Mouse (Mus musculus): ENCODE data around the gene C2cd2l. TPM values are rescaled to one million over a fixed set of nuclear protein-coding genes. Genes with fewer than 3 reads are reported as not detected.

C2cd2l gene
- polyA plus RNA-seq, 1 experiment = 18.8 TPM

DNA sequence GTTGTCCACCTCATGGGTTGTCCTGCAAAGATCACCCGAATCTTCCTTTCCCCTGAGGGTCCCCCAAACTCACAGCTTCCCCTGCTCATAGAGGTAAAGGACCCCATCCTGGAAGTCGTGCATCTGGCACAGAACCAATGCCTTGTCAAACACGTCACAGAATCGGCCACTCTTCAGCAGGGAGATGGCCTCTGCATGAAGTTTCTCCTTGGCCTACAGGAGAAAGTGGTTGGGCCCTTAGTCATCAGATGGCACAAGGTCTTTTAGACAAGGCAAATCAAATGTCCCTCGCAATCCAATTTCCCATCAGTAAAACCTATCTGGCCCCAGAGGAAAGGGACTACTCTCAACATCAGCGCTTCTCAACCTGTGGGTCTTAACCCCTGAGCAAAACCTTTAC is 33.1 kb upstream of the C2cd2l start:
- no peaks in the 10 kb centered on the region for H3K79me2 ChIP-seq (ENCODE audit: control insufficient read depth, insufficient read depth)
- no peak overlapping the region for H3ac ChIP-seq (ENCODE audit: control insufficient read depth, insufficient read length, low read depth)
- no peaks in the 10 kb centered on the region for H3K79me3 ChIP-seq (ENCODE audit: low read depth)
- H3K4me3 ChIP-seq (ENCODE audit: insufficient read depth, poor library complexity, severe bottlenecking) = no peak overlapping the region
- TF ChIP-seq MAX (IDR thresholded peaks at IDR 0.05) (no peak), CTCF (IDR thresholded peaks at IDR 0.05; ENCODE audit: control insufficient read depth, insufficient read depth, insufficient read length) (no peak), USF1 (IDR thresholded peaks at IDR 0.05; ENCODE audit: low read depth) (no peak), MYOG (IDR thresholded peaks at IDR 0.05; ENCODE audit: control insufficient read depth, extremely low read depth, insufficient read length) (no peak), CEBPB (IDR thresholded peaks at IDR 0.05; ENCODE audit: low read depth) (no peak), MYOD1 (IDR thresholded peaks at IDR 0.05; ENCODE audit: control insufficient read depth, insufficient read length, low read depth) (no peak), FOSL1 (IDR thresholded peaks at IDR 0.05; ENCODE audit: insufficient read depth, low read length, poor library complexity, severe bottlenecking) (no peak)
- peaks cover 58% of the 10 kb centered on the region for H3K36me3 ChIP-seq (ENCODE audit: control insufficient read depth, insufficient read depth)
- no peaks in the 10 kb centered on the region for H3K27me3 ChIP-seq (ENCODE audit: control insufficient read depth, insufficient read depth, insufficient read length)

DNA sequence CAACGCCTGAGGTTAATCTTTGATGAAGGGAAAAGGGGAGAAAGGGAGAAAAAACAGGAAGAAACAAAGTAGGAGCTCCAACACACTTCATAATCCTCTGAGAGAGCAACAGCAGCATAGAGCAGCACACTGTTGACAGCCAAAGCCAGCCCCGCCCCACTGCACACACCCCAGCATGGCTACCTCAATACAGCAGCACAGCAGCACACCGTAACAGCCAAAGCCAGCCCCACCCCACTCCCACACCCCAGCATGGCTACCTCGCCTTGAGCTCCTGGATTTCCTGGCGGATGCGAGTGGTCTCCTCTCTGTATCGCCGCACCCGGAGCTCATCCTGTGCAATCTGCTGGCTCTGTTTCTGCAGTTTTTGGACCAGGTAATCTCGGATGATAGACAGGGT is 32.3 kb upstream of the C2cd2l start:
- Histone ChIP-seq H3K4me3 (ENCODE audit: insufficient read depth, poor library complexity, severe bottlenecking) (no peak overlapping the region), H3K79me3 (ENCODE audit: low read depth) (no peaks in the 10 kb centered on the region), H3K27me3 (ENCODE audit: control insufficient read depth, insufficient read depth, insufficient read length) (no peaks in the 10 kb centered on the region), H3ac (ENCODE audit: control insufficient read depth, insufficient read length, low read depth) (no peak overlapping the region), H3K79me2 (ENCODE audit: control insufficient read depth, insufficient read depth) (no peaks in the 10 kb centered on the region), H3K36me3 (ENCODE audit: control insufficient read depth, insufficient read depth) (peaks cover 62% of the 10 kb centered on the region)
- TF ChIP-seq CEBPB (IDR thresholded peaks at IDR 0.05; ENCODE audit: low read depth) = no peak
- no peak for TF ChIP-seq CTCF (IDR thresholded peaks at IDR 0.05; ENCODE audit: control insufficient read depth, insufficient read depth, insufficient read length)
- no peak for TF ChIP-seq MYOD1 (IDR thresholded peaks at IDR 0.05; ENCODE audit: control insufficient read depth, insufficient read length, low read depth)
- no peak for TF ChIP-seq MAX (IDR thresholded peaks at IDR 0.05)
- no peak for TF ChIP-seq MYOG (IDR thresholded peaks at IDR 0.05; ENCODE audit: control insufficient read depth, extremely low read depth, insufficient read length)
- TF ChIP-seq FOSL1 (IDR thresholded peaks at IDR 0.05; ENCODE audit: insufficient read depth, low read length, poor library complexity, severe bottlenecking) = no peak

DNA sequence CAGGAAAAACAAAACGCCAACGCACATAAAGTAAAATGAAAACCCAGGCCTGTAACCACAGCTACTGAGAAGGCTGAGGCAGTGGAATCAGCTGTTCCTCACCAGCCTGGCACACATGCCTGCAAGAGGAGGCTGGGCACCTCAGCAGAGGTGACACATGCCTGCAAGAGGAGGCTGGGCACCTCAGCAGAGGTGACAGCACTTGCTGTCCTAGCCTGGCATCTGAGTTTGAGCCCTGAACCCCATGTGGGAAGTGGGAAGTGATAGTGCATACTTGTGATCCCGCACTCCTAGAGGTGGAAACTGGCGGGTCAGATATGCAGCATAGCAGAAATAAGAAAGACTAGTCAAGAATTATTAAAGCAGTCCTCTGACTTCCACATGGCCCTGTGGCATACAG is 31.3 kb upstream of the C2cd2l start:
- Histone ChIP-seq H3K79me2 (ENCODE audit: control insufficient read depth, insufficient read depth) (no peaks in the 10 kb centered on the region), H3K4me3 (ENCODE audit: insufficient read depth, poor library complexity, severe bottlenecking) (no peak overlapping the region), H3ac (ENCODE audit: control insufficient read depth, insufficient read length, low read depth) (no peak overlapping the region), H3K79me3 (ENCODE audit: low read depth) (no peaks in the 10 kb centered on the region), H3K36me3 (ENCODE audit: control insufficient read depth, insufficient read depth) (peaks cover 66% of the 10 kb centered on the region), H3K27me3 (ENCODE audit: control insufficient read depth, insufficient read depth, insufficient read length) (no peaks in the 10 kb centered on the region)
- TF ChIP-seq MYOG (IDR thresholded peaks at IDR 0.05; ENCODE audit: control insufficient read depth, extremely low read depth, insufficient read length) (no peak), CEBPB (IDR thresholded peaks at IDR 0.05; ENCODE audit: low read depth) (no peak), MAX (IDR thresholded peaks at IDR 0.05) (no peak), USF1 (IDR thresholded peaks at IDR 0.05; ENCODE audit: low read depth) (no peak), CTCF (IDR thresholded peaks at IDR 0.05; ENCODE audit: control insufficient read depth, insufficient read depth, insufficient read length) (no peak), FOSL1 (IDR thresholded peaks at IDR 0.05; ENCODE audit: insufficient read depth, low read length, poor library complexity, severe bottlenecking) (no peak), MYOD1 (IDR thresholded peaks at IDR 0.05; ENCODE audit: control insufficient read depth, insufficient read length, low read depth) (no peak)

DNA sequence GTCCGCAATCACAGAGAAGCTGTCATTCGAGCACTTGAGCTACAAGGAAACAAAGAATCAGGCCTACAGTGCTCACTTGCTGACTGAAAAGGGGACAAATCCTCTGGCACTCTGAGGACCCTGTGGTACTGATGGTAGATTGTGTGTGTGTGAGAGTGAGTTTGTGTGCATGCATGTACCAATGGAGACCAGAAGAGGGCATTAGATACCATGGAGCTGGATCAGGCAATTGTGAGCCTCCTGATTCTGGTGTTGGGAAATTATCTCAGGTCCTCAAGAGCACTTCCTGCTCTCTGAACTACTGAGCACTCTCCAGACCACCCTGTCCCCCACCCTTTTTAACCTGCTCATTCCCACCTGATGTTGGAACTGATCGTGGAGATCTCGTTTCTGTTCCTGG is 28.5 kb upstream of the C2cd2l start:
- peaks cover 41% of the 10 kb centered on the region for H3K36me3 ChIP-seq (ENCODE audit: control insufficient read depth, insufficient read depth)
- no peaks in the 10 kb centered on the region for H3K79me3 ChIP-seq (ENCODE audit: low read depth)
- TF ChIP-seq FOSL1 (IDR thresholded peaks at IDR 0.05; ENCODE audit: insufficient read depth, low read length, poor library complexity, severe bottlenecking) = no peak
- TF ChIP-seq MYOD1 (IDR thresholded peaks at IDR 0.05; ENCODE audit: control insufficient read depth, insufficient read length, low read depth) = no peak
- TF ChIP-seq CEBPB (IDR thresholded peaks at IDR 0.05; ENCODE audit: low read depth) = no peak
- peaks cover 1% of the 10 kb centered on the region for H3K79me2 ChIP-seq (ENCODE audit: control insufficient read depth, insufficient read depth)
- no peak overlapping the region for H3ac ChIP-seq (ENCODE audit: control insufficient read depth, insufficient read length, low read depth)
- H3K27me3 ChIP-seq (ENCODE audit: control insufficient read depth, insufficient read depth, insufficient read length) = no peaks in the 10 kb centered on the region
- no peak overlapping the region for H3K4me3 ChIP-seq (ENCODE audit: insufficient read depth, poor library complexity, severe bottlenecking)

DNA sequence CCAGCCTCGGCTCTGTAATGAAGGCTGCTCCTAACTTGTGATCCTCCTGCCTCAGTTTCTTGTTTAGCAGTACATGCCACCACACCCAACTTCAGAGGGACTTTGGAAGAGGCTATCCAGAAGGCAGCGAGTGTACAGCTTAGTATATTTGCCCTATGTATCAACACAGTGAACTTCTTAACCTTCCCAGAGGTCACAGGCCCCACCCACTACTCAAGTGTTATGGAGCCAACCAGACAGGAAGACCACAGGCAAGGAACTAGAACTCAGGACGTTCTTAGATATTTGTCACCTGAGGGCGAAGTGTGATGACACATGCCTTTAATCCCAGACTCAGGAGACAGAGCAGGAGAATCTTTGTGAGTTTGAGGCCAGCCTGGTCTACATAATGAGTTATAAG is 27.5 kb upstream of the C2cd2l start:
- H3K36me3 ChIP-seq (ENCODE audit: control insufficient read depth, insufficient read depth) = peaks cover 33% of the 10 kb centered on the region
- H3K79me3 ChIP-seq (ENCODE audit: low read depth) = peaks cover 4% of the 10 kb centered on the region
- H3K4me3 ChIP-seq (ENCODE audit: insufficient read depth, poor library complexity, severe bottlenecking) = no peak overlapping the region
- H3K79me2 ChIP-seq (ENCODE audit: control insufficient read depth, insufficient read depth) = peaks cover 10% of the 10 kb centered on the region
- no peak overlapping the region for H3ac ChIP-seq (ENCODE audit: control insufficient read depth, insufficient read length, low read depth)
- no peak for TF ChIP-seq FOSL1 (IDR thresholded peaks at IDR 0.05; ENCODE audit: insufficient read depth, low read length, poor library complexity, severe bottlenecking)
- no peak for TF ChIP-seq USF1 (IDR thresholded peaks at IDR 0.05; ENCODE audit: low read depth)
- TF ChIP-seq MYOD1 (IDR thresholded peaks at IDR 0.05; ENCODE audit: control insufficient read depth, insufficient read length, low read depth) = no peak
- TF ChIP-seq MAX (IDR thresholded peaks at IDR 0.05) = no peak
- TF ChIP-seq MYOG (IDR thresholded peaks at IDR 0.05; ENCODE audit: control insufficient read depth, extremely low read depth, insufficient read length) = no peak
- no peak for TF ChIP-seq CEBPB (IDR thresholded peaks at IDR 0.05; ENCODE audit: low read depth)
- TF ChIP-seq CTCF (IDR thresholded peaks at IDR 0.05; ENCODE audit: control insufficient read depth, insufficient read depth, insufficient read length) = no peak
- H3K27me3 ChIP-seq (ENCODE audit: control insufficient read depth, insufficient read depth, insufficient read length) = no peaks in the 10 kb centered on the region

DNA sequence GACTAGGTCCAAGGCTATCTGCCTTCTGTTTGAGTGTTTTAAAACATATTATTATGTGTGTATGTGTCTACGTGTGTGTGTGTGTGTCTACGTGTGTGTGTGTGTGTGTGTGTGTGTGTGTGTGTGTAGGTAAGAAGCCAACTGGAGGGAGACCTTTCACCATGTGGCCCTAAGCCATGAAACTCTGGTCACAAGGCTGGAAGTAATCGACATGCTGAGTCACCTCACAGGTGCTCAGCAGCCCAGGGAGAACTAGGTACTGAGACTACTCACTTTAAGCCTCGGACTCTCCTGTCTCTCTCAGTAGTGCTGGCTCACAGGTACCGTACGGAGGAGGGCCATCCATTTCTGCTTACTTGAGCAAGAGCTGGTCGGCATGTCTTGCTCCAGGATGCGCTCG is 27.1 kb upstream of the C2cd2l start:
- no peak for TF ChIP-seq CTCF (IDR thresholded peaks at IDR 0.05; ENCODE audit: control insufficient read depth, insufficient read depth, insufficient read length)
- TF ChIP-seq USF1 (IDR thresholded peaks at IDR 0.05; ENCODE audit: low read depth) = no peak
- TF ChIP-seq MAX (IDR thresholded peaks at IDR 0.05) = no peak
- no peak for TF ChIP-seq FOSL1 (IDR thresholded peaks at IDR 0.05; ENCODE audit: insufficient read depth, low read length, poor library complexity, severe bottlenecking)
- no peak for TF ChIP-seq MYOG (IDR thresholded peaks at IDR 0.05; ENCODE audit: control insufficient read depth, extremely low read depth, insufficient read length)
- TF ChIP-seq CEBPB (IDR thresholded peaks at IDR 0.05; ENCODE audit: low read depth) = no peak
- TF ChIP-seq MYOD1 (IDR thresholded peaks at IDR 0.05; ENCODE audit: control insufficient read depth, insufficient read length, low read depth) = no peak
- Histone ChIP-seq H3K79me2 (ENCODE audit: control insufficient read depth, insufficient read depth) (peaks cover 15% of the 10 kb centered on the region), H3K4me3 (ENCODE audit: insufficient read depth, poor library complexity, severe bottlenecking) (no peak overlapping the region)

More for the DNA sequence above, 27.1 kb upstream of the C2cd2l start:
- no peak overlapping the region for H3ac ChIP-seq (ENCODE audit: control insufficient read depth, insufficient read length, low read depth)
- H3K36me3 ChIP-seq (ENCODE audit: control insufficient read depth, insufficient read depth) = peaks cover 33% of the 10 kb centered on the region
- H3K27me3 ChIP-seq (ENCODE audit: control insufficient read depth, insufficient read depth, insufficient read length) = no peaks in the 10 kb centered on the region
- H3K79me3 ChIP-seq (ENCODE audit: low read depth) = peaks cover 7% of the 10 kb centered on the region
